ENCODE assay signal across 16 mouse cellular contexts in the genomic region with DNA sequence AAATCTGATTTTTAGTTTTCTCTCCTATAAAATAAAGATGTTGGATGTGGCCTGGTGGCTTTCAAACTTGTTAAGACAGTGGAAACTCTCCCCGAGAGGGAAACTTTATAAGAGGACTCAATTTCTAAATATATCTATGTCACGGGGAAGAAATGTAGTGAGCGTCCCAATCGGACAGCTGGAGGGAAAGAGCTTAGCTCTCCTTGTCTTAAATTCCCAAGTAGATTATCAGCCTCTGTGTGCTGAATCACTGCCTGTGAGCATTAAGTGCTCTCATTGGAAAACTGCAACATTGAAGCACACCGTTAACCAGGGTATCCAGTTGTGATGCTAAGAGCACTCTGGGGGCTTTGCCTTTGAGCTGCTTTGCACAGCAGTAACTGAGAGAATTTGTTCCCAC. TPM values are rescaled to one million over a fixed set of nuclear protein-coding genes. Genes with fewer than 3 reads are reported as not detected.
DNase-seq lines count a peak whose midpoint lies in the region; ATAC-seq and TF ChIP-seq lines count a peak whose summit lies in the region.
"Had no signal": no experiment of that assay in that cellular context is flagged by ENCODE, and none has a peak within 500 bp of the region (broad histone marks: within the 10 kb centered on the region; RNA-seq: fewer than 3 reads in every experiment).

No protein-coding gene starts in this region.

- no peak for DNase-seq in gastrocnemius, adult 2 months
- no peak for DNase-seq in gastrocnemius, adult 8-10 months (ENCODE audit: low spot score in 2 of 2)
- peak; percentile 68 for DNase-seq in retina, adult 2 months (ENCODE audit: low read depth, low spot score)
- DNase-seq in adrenal gland, postnatal 14 days = no peak
- DNase-seq in adrenal gland, adult 8-10 months = no peak
- DNase-seq: adrenal gland, postnatal 25 days; kidney, postnatal 36 days; liver, postnatal 0 days; right cerebral cortex, postnatal 14 days had no signal

- H3K4me3 ChIP-seq in gastrocnemius, adult 2 months = peak overlapping the region; percentile 33
- H3K4me3 ChIP-seq in intestine, embryonic 15.5 days (replicated peaks) = no peak overlapping the region
- no peak overlapping the region for H3K4me3 ChIP-seq in intestine, embryonic 16.5 days (ENCODE audit: low read length)
- H3K4me3 ChIP-seq in embryonic facial prominence, embryonic 15.5 days (replicated peaks) = no peak overlapping the region

- no peaks in the 10 kb centered on the region for H3K27me3 ChIP-seq in intestine, embryonic 15.5 days (replicated peaks)
- no peaks in the 10 kb centered on the region for H3K27me3 ChIP-seq in intestine, embryonic 16.5 days (replicated peaks; ENCODE audit: control insufficient read depth, insufficient read depth, low read length)
- no peaks in the 10 kb centered on the region for H3K27me3 ChIP-seq in embryonic facial prominence, embryonic 15.5 days

- 52% methylated on average over 5 of the region's 5 CpGs for WGBS in intestine, embryonic 15.5 days
- WGBS in intestine, embryonic 16.5 days = 63% methylated on average over 5 of the region's 5 CpGs
- WGBS in embryonic facial prominence, embryonic 15.5 days = 33% methylated on average over 5 of the region's 5 CpGs

- H3K9me3 ChIP-seq in intestine, embryonic 15.5 days = no peaks in the 10 kb centered on the region
- H3K9me3 ChIP-seq in intestine, embryonic 16.5 days (ENCODE audit: control insufficient read depth, low read length) = no peaks in the 10 kb centered on the region
- no peaks in the 10 kb centered on the region for H3K9me3 ChIP-seq in embryonic facial prominence, embryonic 15.5 days (replicated peaks)
- H3K9me3 ChIP-seq: G1E had no signal

- no peak for ATAC-seq in intestine, embryonic 15.5 days
- ATAC-seq in intestine, embryonic 16.5 days = no peak
- no peak for ATAC-seq in embryonic facial prominence, embryonic 15.5 days (ENCODE audit: insufficient number of reproducible peaks, low FRiP score, low TSS enrichment, low read depth)
- ATAC-seq: intestine, postnatal 0 days; liver, postnatal 0 days; midbrain, embryonic 16.5 days had no signal

- H3K4me1 ChIP-seq in intestine, embryonic 15.5 days (replicated peaks) = 0 out of 2 replicates have a peak, but pooled peaks cover 5% of the 10 kb centered on the region
- no peaks in the 10 kb centered on the region for H3K4me1 ChIP-seq in intestine, embryonic 16.5 days (ENCODE audit: control insufficient read depth, insufficient read depth, low read length)
- peaks cover 39% of the 10 kb centered on the region for H3K4me1 ChIP-seq in embryonic facial prominence, embryonic 15.5 days

- intact Hi-C loops in gastrocnemius, adult 2 months (cut with DNase I) = no loop called here

- no peak overlapping the region for H3K4me2 ChIP-seq in intestine, embryonic 15.5 days (replicated peaks)
- H3K4me2 ChIP-seq in intestine, embryonic 16.5 days (ENCODE audit: low read depth, low read length) = no peak overlapping the region
- H3K4me2 ChIP-seq in embryonic facial prominence, embryonic 15.5 days (replicated peaks) = no peak overlapping the region

- H3K9ac ChIP-seq in intestine, embryonic 15.5 days = no peak overlapping the region
- H3K9ac ChIP-seq in intestine, embryonic 16.5 days (ENCODE audit: low read depth, low read length) = no peak overlapping the region
- H3K9ac ChIP-seq in embryonic facial prominence, embryonic 15.5 days = no peak overlapping the region
- H3K9ac ChIP-seq: liver, postnatal 0 days had no signal

- H3K36me3 ChIP-seq in intestine, embryonic 15.5 days = no peaks in the 10 kb centered on the region
- H3K36me3 ChIP-seq in intestine, embryonic 16.5 days (ENCODE audit: control insufficient read depth, insufficient read depth, low read length) = no peaks in the 10 kb centered on the region
- H3K36me3 ChIP-seq in embryonic facial prominence, embryonic 15.5 days = no peaks in the 10 kb centered on the region
- H3K36me3 ChIP-seq: G1E had no signal

- H3K27ac ChIP-seq in gastrocnemius, adult 2 months = peak overlapping the region; percentile 83
- H3K27ac ChIP-seq in intestine, embryonic 15.5 days = peak overlapping the region; percentile 27; the same call in 1 of the 2 replicates
- no peak overlapping the region for H3K27ac ChIP-seq in intestine, embryonic 16.5 days (ENCODE audit: low read length)
- H3K27ac ChIP-seq in embryonic facial prominence, embryonic 15.5 days (replicated peaks) = peak overlapping the region; percentile 75
- H3K27ac ChIP-seq: macrophage had no signal

- TF ChIP-seq CTCF in gastrocnemius, adult 2 months (IDR thresholded peaks at IDR 0.05) = no peak

RNA-seq across cellular contexts. Expression of a gene that starts 30.8 kb away (rescaled TPM):
- total RNA-seq in gastrocnemius, adult 2 months (2021) = 1 to 10 TPM; 4.0 to 6.9 TPM
- total RNA-seq in gastrocnemius, adult 8-10 months (2022) = 1 to 10 TPM; 2.0 to 3.6 (median 3.1) TPM
- polyA plus RNA-seq in intestine, embryonic 15.5 days (2015; fragmentation: Nextera tagmentation; extraction: Ambion mirVana) = 7.8 and 9.1 TPM in 2 replicates
- polyA plus RNA-seq in intestine, embryonic 16.5 days (2015; fragmentation: Nextera tagmentation; extraction: Ambion mirVana) = 5.5 and 6.0 TPM in 2 replicates
- 12.3 and 14.1 TPM in 2 replicates for polyA plus RNA-seq in embryonic facial prominence, embryonic 15.5 days (2015; fragmentation: Nextera tagmentation; extraction: Ambion mirVana)
- total RNA-seq in adrenal gland, postnatal 14 days (2021) = 12.0 and 12.2 TPM in 2 replicates
- total RNA-seq in adrenal gland, adult 8-10 months (2022) = 1 to 10 TPM; 2.4 to 5.8 (median 3.9) TPM
- total RNA-seq: G1E had no signal
- polyA plus RNA-seq: G1E, macrophage had no signal
